Mouse (Mus musculus) midbrain, embryonic 10.5 days (tissue): ENCODE measurements around the gene Rap1gap. TPM values are rescaled to one million over a fixed set of nuclear protein-coding genes. Genes with fewer than 3 reads are reported as not detected.

Experiments used
- polyA plus RNA-seq: library from polyadenylated mRNA; unstranded; fragments of >200 nt; fragmentation: Nextera tagmentation; extraction: Ambion mirVana; gene quantifications from 2 replicates; pipeline ENCODE4 v1.2.1, GENCODE M21; 2016

Gene Rap1gap
- polyA plus RNA-seq, 1 experiment from 2014 or later: 4.5 TPM

Other genes with a start within 250 kb of the Rap1gap start
- gene Cela3b, start 234.2 kb upstream of the Rap1gap start, polyA plus RNA-seq: not detected in 2 replicates
- not detected in 2 replicates for gene 1700013G24Rik, start 211.4 kb upstream of the Rap1gap start, polyA plus RNA-seq
- 11.6 and 15.3 TPM in 2 replicates for gene Hspg2, start 196.0 kb upstream of the Rap1gap start, polyA plus RNA-seq
- not detected in 2 replicates for gene Ldlrad2, start 90.2 kb upstream of the Rap1gap start, polyA plus RNA-seq
- gene Usp48, start 71.0 kb upstream of the Rap1gap start, polyA plus RNA-seq: 72.4 and 72.9 TPM in 2 replicates
- gene Alpl, start 131.7 kb downstream of the Rap1gap start, polyA plus RNA-seq: 34.2 and 38.6 TPM in 2 replicates
- gene Ece1, start 197.5 kb downstream of the Rap1gap start, polyA plus RNA-seq: 31.6 and 31.7 TPM in 2 replicates